Mouse (Mus musculus) gastrocnemius, postnatal 25 days (tissue): ENCODE data around the gene Cer1. TPM values are rescaled to one million over a fixed set of nuclear protein-coding genes. Genes with fewer than 3 reads are reported as not detected.

Experiments
- total RNA-seq, 2 experiments: library from RNA; stranded (reverse); gene quantifications; 1 replicate in 1 of 2; 2 replicates in 1 of 2; pipeline ENCODE4 v1.2.3; 2021

Cer1 gene
- total RNA-seq, 2 experiments from 2014 or later, result not detected

Other genes starting within 250 kb of the Cer1 start
- gene Nfib, start 179.4 kb downstream of the Cer1 start, total RNA-seq, result 10 to 100 TPM; 79.0 to 82.1 TPM
- 10 to 100 TPM; 10.8 to 13.1 TPM for gene Zdhhc21, start 25.2 kb downstream of the Cer1 start, total RNA-seq
- 1 to 10 TPM in 1 of 2 experiments, under 1 TPM in 1; 0.64 to 1.7 TPM for gene Frem1, start 167.2 kb upstream of the Cer1 start, total RNA-seq